Mouse (Mus musculus) erythroblast, embryonic 14.5 days (primary cell): Measurements from ENCODE around the gene Gm28710.

Experiments used
- GATA1 ChIP-seq: IDR thresholded peaks from 2 replicates; pipeline ENCODE4 v1.6.1; 2012; ENCODE audit warnings: low read length, inconsistent platforms, mixed read lengths
- TAL1 ChIP-seq: IDR thresholded peaks from 3 replicates; pipeline ENCODE4 v1.6.1; 2012; ENCODE audit warnings: low read length, inconsistent platforms, mixed read lengths

- no peak for TF ChIP-seq TAL1
- TF ChIP-seq GATA1 = no peak
Observed at GRCm38 (mm10) chr5:16922473-16922872, 130.9 kb downstream of the Gm28710 start.
